Mouse (Mus musculus) left cerebral cortex, adult 9 months (tissue): ENCODE results near the gene Rhox3g.
"Not testable (repeated sequence)": the region's sequence is repeated elsewhere in the genome, so short reads cannot be mapped to it uniquely, and the experiment has no call there.

Source experiments
- DNase-seq, 2 experiments: peaks; one replicate each; pipeline ENCODE4 v3.0.0; 2022; ENCODE audit warnings: low spot score in 2 of 2

Gene Rhox3g

GRCm38 (mm10) chrX:37628512-37628911 is at the start of gene Rhox3g:
TSS of gene Rhox3g (minus strand) at chrX:37628612.
- not testable (repeated sequence) for DNase-seq

GRCm38 (mm10) chrX:37673177-37673576 is 44.8 kb upstream of the Rhox3g start, which contains the start of gene Rhox2h:
TSS of gene Rhox2h (minus strand) at chrX:37673277.
- not testable (repeated sequence) for DNase-seq

DNA sequence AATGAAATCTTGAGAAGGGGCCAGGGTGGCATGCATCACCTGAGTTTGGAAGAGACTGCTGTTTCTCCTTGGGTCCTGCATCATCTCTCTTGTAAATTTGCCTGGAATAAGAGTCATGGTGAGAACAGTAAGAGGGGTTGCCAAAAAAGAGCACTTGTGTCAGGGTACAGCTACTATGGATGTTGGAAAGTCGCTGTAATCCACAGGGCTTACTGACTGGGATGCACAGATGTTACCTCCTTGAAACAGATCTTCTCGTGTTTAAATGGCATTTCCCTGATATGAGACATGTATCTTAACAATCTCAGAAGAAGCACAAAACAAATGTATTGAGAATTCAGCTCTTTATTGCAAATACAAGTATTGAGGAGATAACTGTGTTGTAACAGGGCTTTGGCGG is 40.3 kb upstream of the Rhox3g start, which contains the start of gene Rhox3h:
TSS of gene Rhox3h (minus strand) at position 101 of the 400 bp plus-strand sequence.
- not testable (repeated sequence) for DNase-seq

- DNase-seq = not testable (repeated sequence)
Measured at GRCm38 (mm10) chrX:37651227-37651626, 22.8 kb upstream of the Rhox3g start, which contains the start of gene Rhox4g. TSS of gene Rhox4g (minus strand) at chrX:37651327.

DNA sequence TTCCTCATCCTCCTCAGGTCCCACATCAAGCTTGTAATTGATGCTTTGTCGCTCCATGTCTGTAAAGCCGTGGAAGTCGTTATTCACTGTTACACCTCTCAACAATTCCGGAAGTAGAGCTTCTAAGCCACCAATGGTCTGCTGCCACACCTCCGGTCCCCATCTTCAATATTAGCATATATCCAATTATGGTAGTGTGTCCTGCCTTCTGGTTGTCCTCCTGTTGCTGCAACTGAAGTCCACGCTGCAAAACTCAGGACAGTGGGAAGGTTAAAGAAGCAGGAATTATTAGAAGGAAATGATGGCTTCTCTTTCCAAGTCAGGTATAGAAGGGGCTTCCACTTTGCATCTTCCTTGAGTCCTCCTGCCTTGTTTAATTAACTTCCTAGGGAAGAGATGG is 15.0 kb upstream of the Rhox3g start, which contains the start of gene Rhox2g:
TSS of gene Rhox2g (minus strand) at position 101 of the 400 bp plus-strand sequence.
- not testable (repeated sequence) for DNase-seq

- not testable (repeated sequence) for DNase-seq
Measured at GRCm38 (mm10) chrX:37607604-37608003, 20.8 kb downstream of the Rhox3g start, which contains the start of gene Rhox4f. TSS of gene Rhox4f (minus strand) at chrX:37607704.

GRCm38 (mm10) chrX:37580692-37581091 is 47.7 kb downstream of the Rhox3g start, which contains the start of gene Rhox3f:
TSS of gene Rhox3f (plus strand) at chrX:37580992.
- not testable (repeated sequence) for DNase-seq
